Mouse (Mus musculus): ENCODE results near the gene Tmcc3. TPM values are rescaled to one million over a fixed set of nuclear protein-coding genes. Genes with fewer than 3 reads are reported as not detected.

Gene Tmcc3
- polyA plus RNA-seq, 1 experiment = 20.7 TPM

- Histone ChIP-seq H3K36me3 (ENCODE audit: control insufficient read depth, insufficient read depth, low read length) (no peaks in the 10 kb centered on the region), H3K27ac (ENCODE audit: control insufficient read depth, insufficient read depth, low read length) (no peak overlapping the region), H3K27me3 (ENCODE audit: control insufficient read depth, insufficient read depth, low read length) (no peaks in the 10 kb centered on the region), H3K4me1 (replicated peaks; ENCODE audit: control insufficient read depth, insufficient read depth, low read length) (no peaks in the 10 kb centered on the region), H3K4me3 (ENCODE audit: control insufficient read depth, insufficient read depth, low read length) (no peak overlapping the region)
- no peak for DNase-seq
- WGBS = 45% methylated on average over 6 of the region's 6 CpGs
- no peak for TF ChIP-seq CTCF (IDR thresholded peaks at IDR 0.05; ENCODE audit: borderline replicate concordance, control insufficient read depth, extremely low read depth, insufficient read depth, low read length, poor library complexity)
- TF ChIP-seq POLR2A (IDR thresholded peaks at IDR 0.05; ENCODE audit: control insufficient read depth, extremely low read depth, insufficient read depth, low read length, poor library complexity) = no peak
These were observed 77.5 kb downstream of the Tmcc3 start for GRCm38 (mm10) chr10:94389219-94389618.

- Histone ChIP-seq H3K27me3 (ENCODE audit: control insufficient read depth, insufficient read depth, low read length) (no peaks in the 10 kb centered on the region), H3K4me3 (ENCODE audit: control insufficient read depth, insufficient read depth, low read length) (no peak overlapping the region), H3K4me1 (replicated peaks; ENCODE audit: control insufficient read depth, insufficient read depth, low read length) (no peaks in the 10 kb centered on the region), H3K27ac (ENCODE audit: control insufficient read depth, insufficient read depth, low read length) (no peak overlapping the region), H3K36me3 (ENCODE audit: control insufficient read depth, insufficient read depth, low read length) (no peaks in the 10 kb centered on the region)
- 91% methylated on average over 5 of the region's 5 CpGs for whole genome bisulfite sequencing
- no peak for TF ChIP-seq CTCF (IDR thresholded peaks at IDR 0.05; ENCODE audit: borderline replicate concordance, control insufficient read depth, extremely low read depth, insufficient read depth, low read length, poor library complexity)
- TF ChIP-seq POLR2A (IDR thresholded peaks at IDR 0.05; ENCODE audit: control insufficient read depth, extremely low read depth, insufficient read depth, low read length, poor library complexity) = no peak
- no peak for DNase-seq
These were observed 79.3 kb downstream of the Tmcc3 start for GRCm38 (mm10) chr10:94391049-94391448.

- no peak for DNase-seq
- no peak overlapping the region for H3K27ac ChIP-seq (ENCODE audit: control insufficient read depth, insufficient read depth, low read length)
- H3K27me3 ChIP-seq (ENCODE audit: control insufficient read depth, insufficient read depth, low read length) = no peaks in the 10 kb centered on the region
These were observed 82.5 kb downstream of the Tmcc3 start for GRCm38 (mm10) chr10:94394286-94394685.

GRCm38 (mm10) chr10:94397833-94398596 lies 86.3 kb downstream of the Tmcc3 start:
- no peak overlapping the region for H3K27ac ChIP-seq (ENCODE audit: control insufficient read depth, insufficient read depth, low read length)
- no peak for DNase-seq
- TF ChIP-seq CTCF (IDR thresholded peaks at IDR 0.05; ENCODE audit: borderline replicate concordance, control insufficient read depth, extremely low read depth, insufficient read depth, low read length, poor library complexity) (no peak), POLR2A (IDR thresholded peaks at IDR 0.05; ENCODE audit: control insufficient read depth, extremely low read depth, insufficient read depth, low read length, poor library complexity) (no peak)
- no peaks in the 10 kb centered on the region for H3K36me3 ChIP-seq (ENCODE audit: control insufficient read depth, insufficient read depth, low read length)
- H3K4me1 ChIP-seq (replicated peaks; ENCODE audit: control insufficient read depth, insufficient read depth, low read length) = no peaks in the 10 kb centered on the region
- H3K4me3 ChIP-seq (ENCODE audit: control insufficient read depth, insufficient read depth, low read length) = no peak overlapping the region
- no peaks in the 10 kb centered on the region for H3K27me3 ChIP-seq (ENCODE audit: control insufficient read depth, insufficient read depth, low read length)
- WGBS = 89% methylated on average over 11 of the region's 11 CpGs

More at GRCm38 (mm10) chr10:94394286-94394685, 82.5 kb downstream of the Tmcc3 start:
- TF ChIP-seq CTCF (IDR thresholded peaks at IDR 0.05; ENCODE audit: borderline replicate concordance, control insufficient read depth, extremely low read depth, insufficient read depth, low read length, poor library complexity) (no peak), POLR2A (IDR thresholded peaks at IDR 0.05; ENCODE audit: control insufficient read depth, extremely low read depth, insufficient read depth, low read length, poor library complexity) (no peak)
- Histone ChIP-seq H3K36me3 (ENCODE audit: control insufficient read depth, insufficient read depth, low read length) (no peaks in the 10 kb centered on the region), H3K4me3 (ENCODE audit: control insufficient read depth, insufficient read depth, low read length) (no peak overlapping the region), H3K4me1 (replicated peaks; ENCODE audit: control insufficient read depth, insufficient read depth, low read length) (no peaks in the 10 kb centered on the region)

GRCm38 (mm10) chr10:94400895-94401294 lies 89.1 kb downstream of the Tmcc3 start:
- H3K27ac ChIP-seq (ENCODE audit: control insufficient read depth, insufficient read depth, low read length) = no peak overlapping the region
- TF ChIP-seq CTCF (IDR thresholded peaks at IDR 0.05; ENCODE audit: borderline replicate concordance, control insufficient read depth, extremely low read depth, insufficient read depth, low read length, poor library complexity) = no peak
- TF ChIP-seq POLR2A (IDR thresholded peaks at IDR 0.05; ENCODE audit: control insufficient read depth, extremely low read depth, insufficient read depth, low read length, poor library complexity) = no peak
- no peaks in the 10 kb centered on the region for H3K36me3 ChIP-seq (ENCODE audit: control insufficient read depth, insufficient read depth, low read length)
- H3K4me3 ChIP-seq (ENCODE audit: control insufficient read depth, insufficient read depth, low read length) = no peak overlapping the region
- H3K4me1 ChIP-seq (replicated peaks; ENCODE audit: control insufficient read depth, insufficient read depth, low read length) = no peaks in the 10 kb centered on the region
- 90% methylated on average over 8 of the region's 8 CpGs for WGBS
- no peaks in the 10 kb centered on the region for H3K27me3 ChIP-seq (ENCODE audit: control insufficient read depth, insufficient read depth, low read length)
- DNase-seq = no peak

- TF ChIP-seq POLR2A (IDR thresholded peaks at IDR 0.05; ENCODE audit: control insufficient read depth, extremely low read depth, insufficient read depth, low read length, poor library complexity) = no peak
- no peak for TF ChIP-seq CTCF (IDR thresholded peaks at IDR 0.05; ENCODE audit: borderline replicate concordance, control insufficient read depth, extremely low read depth, insufficient read depth, low read length, poor library complexity)
- H3K27me3 ChIP-seq (ENCODE audit: control insufficient read depth, insufficient read depth, low read length) = no peaks in the 10 kb centered on the region
- no peaks in the 10 kb centered on the region for H3K4me1 ChIP-seq (replicated peaks; ENCODE audit: control insufficient read depth, insufficient read depth, low read length)
- H3K36me3 ChIP-seq (ENCODE audit: control insufficient read depth, insufficient read depth, low read length) = no peaks in the 10 kb centered on the region
- H3K27ac ChIP-seq (ENCODE audit: control insufficient read depth, insufficient read depth, low read length) = no peak overlapping the region
- 72% methylated on average over 3 of the region's 3 CpGs for WGBS
- no peak overlapping the region for H3K4me3 ChIP-seq (ENCODE audit: control insufficient read depth, insufficient read depth, low read length)
- DNase-seq = no peak
These were observed 93.7 kb downstream of the Tmcc3 start for GRCm38 (mm10) chr10:94405456-94405855.

Measured in thymus, adult 2 months (tissue).